Mouse (Mus musculus) kidney, adult 11 months (tissue): Measurements from ENCODE around the gene Rbpjl.

Experiments used
- DNase-seq: peaks from one replicate; pipeline ENCODE4 v3.0.0; 2022

The Rbpjl gene

GRCm38 (mm10) chr2:164448140-164448539 is 45.2 kb downstream of the Rbpjl start:
- peak; percentile 13 for DNase-seq

- peak; percentile 6 for DNase-seq
These were observed 46.0 kb downstream of the Rbpjl start for GRCm38 (mm10) chr2:164448921-164449320.

GRCm38 (mm10) chr2:164449341-164450042 is 46.6 kb downstream of the Rbpjl start:
- no peak for DNase-seq

GRCm38 (mm10) chr2:164452000-164452676 is 49.2 kb downstream of the Rbpjl start:
- DNase-seq: peak; percentile 28

GRCm38 (mm10) chr2:164453047-164453757 is 50.3 kb downstream of the Rbpjl start:
- DNase-seq: peak; percentile 67

GRCm38 (mm10) chr2:164453887-164454500 is 51.1 kb downstream of the Rbpjl start:
- DNase-seq: peak; percentile 67

GRCm38 (mm10) chr2:164454846-164455245 is 51.9 kb downstream of the Rbpjl start:
- DNase-seq: peak; percentile 96

- no peak for DNase-seq
These were observed 52.7 kb downstream of the Rbpjl start for GRCm38 (mm10) chr2:164455421-164456190.

GRCm38 (mm10) chr2:164456413-164456812 is 53.5 kb downstream of the Rbpjl start:
- no peak for DNase-seq

GRCm38 (mm10) chr2:164456864-164457300 is 53.9 kb downstream of the Rbpjl start, which contains the start of gene Sys1:
Sys1 (plus strand) TSS chr2:164456964.
- DNase-seq: no peak

GRCm38 (mm10) chr2:164457942-164458341 is 55.0 kb downstream of the Rbpjl start:
- DNase-seq: peak; percentile 87

GRCm38 (mm10) chr2:164458535-164458934 is 55.6 kb downstream of the Rbpjl start:
- DNase-seq: peak; percentile 65

GRCm38 (mm10) chr2:164460745-164461551 is 58.0 kb downstream of the Rbpjl start, which contains the start of gene Gm20458:
Gm20458 (plus strand) TSS chr2:164460967.
- DNase-seq: peak; percentile 98
